Comparison of ENCODE assay signal across 8 mouse cellular contexts in the genomic region with DNA sequence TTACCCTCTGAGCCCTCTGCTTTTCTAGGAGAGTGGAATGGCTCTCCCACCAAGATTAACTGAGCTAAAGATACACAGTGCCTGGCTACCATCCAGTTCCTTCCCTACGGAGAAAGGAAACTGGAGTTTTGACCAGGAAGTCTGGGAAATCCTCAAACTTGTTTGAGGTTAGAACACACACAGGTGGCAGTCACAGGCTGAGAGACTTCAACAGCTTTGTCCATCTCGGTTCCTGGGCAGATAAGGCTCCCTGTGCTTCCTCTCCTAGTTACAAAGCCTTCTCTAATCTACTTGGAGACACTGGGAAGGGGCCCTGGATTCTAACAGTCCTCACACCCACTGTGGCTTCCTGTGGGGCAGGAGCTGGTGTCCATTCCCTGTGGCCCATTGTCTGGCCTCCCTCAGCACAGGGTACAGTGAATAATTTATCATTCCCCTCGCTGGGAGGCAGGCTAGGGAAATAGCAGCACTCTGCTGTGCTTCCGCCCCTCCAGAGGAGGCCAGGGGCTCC. TPM values are rescaled to one million over a fixed set of nuclear protein-coding genes. Genes with fewer than 3 reads are reported as not detected.
DNase-seq lines count a peak whose midpoint lies in the region; ATAC-seq and TF ChIP-seq lines count a peak whose summit lies in the region.

No protein-coding gene starts in this region.

- H3K9ac ChIP-seq in hindbrain, embryonic 13.5 days: peak overlapping the region; percentile 92
- H3K9ac ChIP-seq in limb, embryonic 15.5 days: no peak overlapping the region

- H3K4me2 ChIP-seq in hindbrain, embryonic 13.5 days: peak overlapping the region; percentile 94
- H3K4me2 ChIP-seq in limb, embryonic 15.5 days: peak overlapping the region; percentile 97; the same call in 1 of the 2 replicates

- H3K9me3 ChIP-seq in hindbrain, embryonic 13.5 days: no peaks in the 10 kb centered on the region
- H3K9me3 ChIP-seq in limb, embryonic 15.5 days: no peaks in the 10 kb centered on the region

- H3K36me3 ChIP-seq in hindbrain, embryonic 13.5 days: peaks cover 25% of the 10 kb centered on the region
- H3K36me3 ChIP-seq in limb, embryonic 15.5 days: no peaks in the 10 kb centered on the region
- H3K36me3 ChIP-seq in thymus, adult 2 months (ENCODE audit: control insufficient read depth, insufficient read depth, low read length): no peaks in the 10 kb centered on the region

- peaks cover 7% of the 10 kb centered on the region; the same call in 1 of the 2 replicates for H3K4me1 ChIP-seq in embryonic fibroblast, embryonic 13.5 days (ENCODE audit: control insufficient read depth, insufficient read depth, low read length)
- H3K4me1 ChIP-seq in hindbrain, embryonic 13.5 days (replicated peaks): peaks cover 82% of the 10 kb centered on the region
- H3K4me1 ChIP-seq in limb, embryonic 15.5 days: peaks cover 43% of the 10 kb centered on the region
- peaks cover 19% of the 10 kb centered on the region for H3K4me1 ChIP-seq in thymus, adult 2 months (replicated peaks; ENCODE audit: control insufficient read depth, insufficient read depth, low read length)

- no peak for TF ChIP-seq POLR2A in brain, embryonic 14.5 days (IDR thresholded peaks at IDR 0.05; ENCODE audit: borderline replicate concordance, extremely low read depth, insufficient read depth, insufficient read length, poor library complexity, severe bottlenecking)
- TF ChIP-seq POLR2A in embryonic fibroblast, embryonic 13.5 days (IDR thresholded peaks at IDR 0.05; ENCODE audit: low read depth, low read length): no peak
- TF ChIP-seq POLR2A in thymus, adult 2 months (IDR thresholded peaks at IDR 0.05; ENCODE audit: control insufficient read depth, extremely low read depth, insufficient read depth, low read length, poor library complexity): no peak

- peak; percentile 44 for DNase-seq in brain, embryonic 14.5 days (ENCODE audit: low read depth)
- peak; percentile 53 for DNase-seq in retina, postnatal 1 day
- no peak for DNase-seq in thymus, adult 2 months
- DNase-seq in layer of hippocampus, adult 9-10 months (ENCODE audit: low spot score): no peak

- H3K27ac ChIP-seq in embryonic fibroblast, embryonic 13.5 days (ENCODE audit: insufficient read depth, low read length): no peak overlapping the region
- peak overlapping the region; percentile 99 for H3K27ac ChIP-seq in hindbrain, embryonic 13.5 days
- H3K27ac ChIP-seq in limb, embryonic 15.5 days: peak overlapping the region; percentile 13
- H3K27ac ChIP-seq in thymus, adult 2 months (ENCODE audit: control insufficient read depth, insufficient read depth, low read length): no peak overlapping the region

- peak overlapping the region; percentile 74; the same call in 1 of the 2 replicates for H3K4me3 ChIP-seq in embryonic fibroblast, embryonic 13.5 days (ENCODE audit: insufficient read depth, low read length)
- H3K4me3 ChIP-seq in hindbrain, embryonic 13.5 days: peak overlapping the region; percentile 85
- H3K4me3 ChIP-seq in limb, embryonic 15.5 days: no peak overlapping the region
- H3K4me3 ChIP-seq in thymus, adult 2 months (ENCODE audit: control insufficient read depth, insufficient read depth, low read length): no peak overlapping the region

- TF ChIP-seq CTCF in brain, embryonic 14.5 days (IDR thresholded peaks at IDR 0.05; ENCODE audit: borderline replicate concordance, extremely low read depth, insufficient read depth, insufficient read length): no peak
- TF ChIP-seq CTCF in embryonic fibroblast, embryonic 13.5 days (IDR thresholded peaks at IDR 0.05; ENCODE audit: borderline replicate concordance, insufficient read depth, low read length): no peak
- no peak for TF ChIP-seq CTCF in thymus, adult 2 months (IDR thresholded peaks at IDR 0.05; ENCODE audit: borderline replicate concordance, control insufficient read depth, extremely low read depth, insufficient read depth, low read length, poor library complexity)

- 13% methylated on average over 4 of the region's 4 CpGs for WGBS in hindbrain, embryonic 13.5 days
- WGBS in limb, embryonic 15.5 days: 33% methylated on average over 4 of the region's 4 CpGs
- WGBS in thymus, adult 2 months: 68% methylated on average over 4 of the region's 4 CpGs

- ATAC-seq in hindbrain, embryonic 13.5 days (ENCODE audit: low FRiP score): no peak
- no peak for ATAC-seq in limb, embryonic 15.5 days (ENCODE audit: insufficient number of reproducible peaks, low FRiP score, low TSS enrichment, low read depth)
- no peak for ATAC-seq in cerebellum, adult (ENCODE audit: insufficient number of reproducible peaks, low FRiP score, low TSS enrichment)

- H3K27me3 ChIP-seq in hindbrain, embryonic 13.5 days: no peaks in the 10 kb centered on the region
- H3K27me3 ChIP-seq in limb, embryonic 15.5 days: peaks cover 8% of the 10 kb centered on the region; the same call in 1 of the 2 replicates
- H3K27me3 ChIP-seq in thymus, adult 2 months (ENCODE audit: control insufficient read depth, insufficient read depth, low read length): peaks cover 8% of the 10 kb centered on the region; the same call in 1 of the 2 replicates

RNA-seq across cellular contexts. Expression of a gene that starts 2.9 kb away (rescaled TPM):
- polyA plus RNA-seq in brain, embryonic 14.5 days (2012; rRNA removed): 56.3 and 70.2 TPM in 2 replicates
- polyA plus RNA-seq in embryonic fibroblast, embryonic 13.5 days (2011; ENCODE audit: insufficient read length, low read depth, missing spikeins): 12.0 and 12.6 TPM in 2 replicates
- polyA plus RNA-seq in hindbrain, embryonic 13.5 days (2015; fragmentation: Nextera tagmentation; extraction: Ambion mirVana): 53.2 and 55.3 TPM in 2 replicates
- polyA plus RNA-seq in limb, embryonic 15.5 days (2015; fragmentation: Nextera tagmentation; extraction: Ambion mirVana): 13.8 and 15.9 TPM in 2 replicates
- polyA plus RNA-seq in thymus, adult 2 months (2012; rRNA removed): 13.9 and 18.5 TPM in 2 replicates

RNA-seq across cellular contexts. Expression of a gene that starts 31.1 kb away (rescaled TPM):
- polyA plus RNA-seq in brain, embryonic 14.5 days (2012; rRNA removed): 187 and 283 TPM in 2 replicates
- polyA plus RNA-seq in embryonic fibroblast, embryonic 13.5 days (2011; ENCODE audit: insufficient read length, low read depth, missing spikeins): 2,134 and 2,700 TPM in 2 replicates
- 394 and 407 TPM in 2 replicates for polyA plus RNA-seq in hindbrain, embryonic 13.5 days (2015; fragmentation: Nextera tagmentation; extraction: Ambion mirVana)
- 2,485 and 2,692 TPM in 2 replicates for polyA plus RNA-seq in limb, embryonic 15.5 days (2015; fragmentation: Nextera tagmentation; extraction: Ambion mirVana)
- polyA plus RNA-seq in thymus, adult 2 months (2012; rRNA removed): 53.3 and 66.1 TPM in 2 replicates

Comparison
In these comparisons a context has a peak if more than half of its experiments do, and no peak if none do; other contexts are left out.
1. DNase-seq: peak in brain, embryonic 14.5 days (single experiment) and retina, postnatal 1 day (single experiment); none in thymus, adult 2 months (single experiment) and layer of hippocampus, adult 9-10 months (single experiment).
2. H3K27ac ChIP-seq: peak in hindbrain, embryonic 13.5 days (single experiment) and limb, embryonic 15.5 days (single experiment); none in embryonic fibroblast, embryonic 13.5 days (single experiment) and thymus, adult 2 months (single experiment).
3. H3K4me3 ChIP-seq: peak in embryonic fibroblast, embryonic 13.5 days (single experiment) and hindbrain, embryonic 13.5 days (single experiment); none in limb, embryonic 15.5 days (single experiment) and thymus, adult 2 months (single experiment).